Mouse (Mus musculus) E14TG2a.4 (cell line): ENCODE results near the gene Fosl1.

Experiments
- CTCF ChIP-seq: conservative IDR thresholded peaks from 2 replicates; pipeline ENCODE4 v1.5.1; 2014; ENCODE audit warnings: low read length
- NANOG ChIP-seq: IDR thresholded peaks from 2 replicates; pipeline ENCODE4 v1.6.1; 2014; ENCODE audit warnings: borderline replicate concordance, low read length, mixed read lengths

- TF ChIP-seq CTCF, result no peak
- no peak for TF ChIP-seq NANOG
These were observed 38.5 kb downstream of the Fosl1 start for GRCm38 (mm10) chr19:5485821-5486220.
